Mouse (Mus musculus): ENCODE measurements around the gene Fbxo47.
"Not testable (repeated sequence)": the region's sequence is repeated elsewhere in the genome, so short reads cannot be mapped to it uniquely, and the experiment has no call there.

Gene Fbxo47

GRCm38 (mm10) chr11:97877341-97877740 lies 6.6 kb downstream of the Fbxo47 start:
- no peak for DNase-seq

DNA sequence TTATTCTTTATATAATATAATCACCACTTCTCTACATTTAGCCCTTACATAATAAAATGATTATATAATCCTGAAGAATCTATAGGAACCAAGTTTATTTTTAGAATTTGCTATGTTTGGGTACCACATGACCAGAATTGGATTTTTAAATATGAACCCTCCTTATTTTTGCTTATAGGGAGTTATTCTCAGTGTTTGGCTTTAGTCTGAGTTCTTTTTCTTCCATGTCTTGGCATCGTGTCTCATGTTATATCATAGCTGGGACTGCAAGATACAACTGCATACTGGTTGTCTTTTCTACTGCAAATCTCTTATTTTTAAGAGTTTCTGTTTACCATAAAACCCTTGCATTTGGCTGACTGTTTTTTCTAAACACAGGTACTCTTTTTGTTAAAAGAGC lies 9.6 kb downstream of the Fbxo47 start:
- no peak for DNase-seq

DNA sequence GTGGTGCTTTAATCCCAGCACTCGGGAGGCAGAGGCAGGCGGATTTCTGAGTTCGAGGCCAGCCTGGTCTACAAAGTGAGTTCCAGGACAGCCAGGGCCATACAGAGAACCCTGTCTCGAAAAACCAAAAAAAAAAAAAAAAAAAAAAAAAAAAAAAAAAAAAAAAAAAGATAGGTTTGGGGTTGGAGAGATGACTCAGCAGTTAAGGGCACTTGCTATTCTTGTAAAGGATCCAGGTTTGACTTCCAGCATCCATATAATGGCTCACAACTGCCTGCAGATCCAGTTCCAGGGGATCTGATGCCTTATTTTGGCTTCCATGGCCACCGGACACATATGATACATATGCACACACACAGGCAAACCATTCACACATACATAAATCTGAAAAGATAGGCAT lies 11.6 kb downstream of the Fbxo47 start:
- not testable (repeated sequence) for DNase-seq

- no peak for DNase-seq
Observed at GRCm38 (mm10) chr11:97867591-97867990, 16.4 kb downstream of the Fbxo47 start.

DNA sequence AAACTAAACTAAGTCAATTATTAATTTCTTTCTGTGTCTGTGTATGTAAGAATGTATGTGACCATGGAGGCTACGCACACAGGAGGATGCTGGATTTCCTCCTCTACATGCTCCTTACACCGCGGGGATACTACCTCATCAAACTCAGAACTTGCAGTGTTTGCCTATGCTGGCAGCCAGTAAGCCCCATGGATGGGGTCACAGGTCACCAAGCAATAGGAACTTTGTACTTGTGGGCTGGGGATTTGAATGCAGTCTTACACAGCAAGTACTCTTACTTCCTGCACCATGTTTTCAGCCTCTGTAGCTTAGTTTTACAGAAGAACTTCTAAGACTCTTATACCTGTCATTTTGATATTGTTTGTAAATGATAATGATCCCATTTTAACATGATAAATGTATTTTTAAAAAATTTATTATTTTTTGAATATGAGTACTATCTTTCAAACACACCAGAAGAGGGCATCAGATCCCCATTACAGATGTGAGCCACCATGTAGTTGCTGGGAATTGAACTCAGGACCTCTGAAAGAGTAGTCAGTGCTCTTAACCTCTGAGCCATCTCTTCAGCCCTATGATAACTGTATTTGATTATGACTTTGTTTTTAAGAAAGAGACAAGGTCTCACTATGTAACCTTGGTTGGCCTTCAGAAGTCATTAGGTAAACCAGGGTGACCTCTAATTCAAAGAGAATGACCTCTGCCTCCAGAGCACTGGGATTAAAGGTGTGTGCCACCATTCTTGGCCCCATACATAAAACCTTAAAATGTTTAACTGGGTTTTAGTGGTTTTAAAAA lies 17.7 kb downstream of the Fbxo47 start:
- no peak for DNase-seq

DNA sequence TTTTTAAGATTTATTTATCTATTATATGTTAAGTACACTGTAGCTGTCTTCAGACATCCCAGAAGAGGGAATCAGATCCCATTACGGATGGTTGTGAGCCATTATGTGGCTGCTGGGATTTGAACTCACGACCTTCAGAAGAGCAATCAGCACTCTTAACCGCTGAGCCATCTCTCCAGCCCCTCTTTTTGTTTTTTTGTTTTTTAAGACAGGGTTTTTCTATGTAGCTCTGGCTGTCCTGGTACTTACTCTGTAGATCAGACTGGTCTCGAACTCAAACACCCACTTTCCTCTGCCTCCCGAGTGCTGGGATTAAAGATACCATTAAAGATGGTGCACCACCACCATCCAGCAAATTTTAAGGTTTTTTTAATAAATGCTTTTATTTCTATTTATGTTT lies 18.5 kb downstream of the Fbxo47 start:
- DNase-seq: no peak

DNA sequence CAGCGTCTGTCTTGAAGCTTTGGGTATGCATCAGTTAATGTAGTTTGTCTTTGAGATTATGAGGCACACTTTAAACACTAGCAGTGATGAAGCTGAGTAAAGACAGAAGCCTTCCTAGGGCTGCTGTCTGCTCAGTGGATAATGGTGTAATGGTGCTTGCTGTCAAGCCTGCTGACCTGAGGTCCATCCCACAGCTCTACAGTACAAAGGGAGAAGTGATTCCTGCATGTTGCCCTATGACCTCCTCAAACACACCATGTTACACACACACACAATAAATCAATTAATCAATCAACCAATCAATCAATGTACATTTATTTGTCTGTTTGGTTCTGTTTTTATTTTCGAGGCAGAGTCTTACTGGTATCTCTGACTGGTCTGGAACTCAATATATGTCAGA lies 21.8 kb downstream of the Fbxo47 start:
- no peak for DNase-seq

DNA sequence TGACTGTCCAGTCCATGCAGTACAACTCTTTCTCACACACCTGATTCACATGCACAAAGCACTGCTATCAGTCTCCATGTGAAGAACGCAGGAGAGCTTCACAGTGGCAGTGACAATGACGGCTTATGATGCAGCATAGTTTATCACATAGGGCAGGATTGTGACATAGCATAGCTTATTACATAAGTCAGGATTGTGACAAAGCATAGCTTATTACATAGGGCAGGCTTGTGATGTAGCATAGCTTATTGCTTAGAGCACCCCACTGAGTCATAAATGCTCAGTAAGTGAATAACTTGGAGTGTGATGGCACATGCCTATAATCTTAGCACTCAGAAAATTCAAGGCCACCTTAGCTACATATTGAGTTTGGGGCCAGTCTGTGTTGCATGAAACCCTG lies 28.5 kb downstream of the Fbxo47 start:
- DNase-seq: no peak

GRCm38 (mm10) chr11:97851601-97852000 lies 32.4 kb downstream of the Fbxo47 start:
- DNase-seq: no peak

DNA sequence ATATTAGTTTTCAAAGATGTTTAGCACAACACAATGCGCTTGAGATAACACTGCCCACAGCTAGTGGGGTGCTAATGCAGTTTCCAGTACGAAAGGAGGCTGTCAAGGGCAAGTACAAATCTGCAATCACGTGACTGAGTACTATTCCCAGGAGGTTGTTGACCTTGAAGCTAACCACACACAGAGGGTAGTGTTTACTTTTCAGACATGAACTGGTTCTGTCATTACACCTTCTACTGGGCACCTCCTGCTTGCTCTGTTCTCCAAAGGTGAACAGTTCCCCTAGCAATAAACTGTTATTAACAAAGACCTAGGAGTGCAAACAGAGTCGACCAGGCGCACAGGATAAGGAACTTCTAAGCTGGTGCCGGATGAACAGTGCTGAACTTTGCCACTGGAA lies 33.6 kb downstream of the Fbxo47 start:
- DNase-seq: no peak

- no peak for DNase-seq
Observed at GRCm38 (mm10) chr11:97842001-97842400, 42.0 kb downstream of the Fbxo47 start.

- DNase-seq: peak; percentile 74
Observed at GRCm38 (mm10) chr11:97840991-97841661, 42.8 kb downstream of the Fbxo47 start.

- DNase-seq: peak; percentile 61
Observed at GRCm38 (mm10) chr11:97840539-97840954, 43.4 kb downstream of the Fbxo47 start, which contains the start of gene B230217C12Rik. B230217C12Rik (plus strand) TSS chr11:97840780.

- DNase-seq: no peak
Observed at GRCm38 (mm10) chr11:97840135-97840490, 43.8 kb downstream of the Fbxo47 start.

GRCm38 (mm10) chr11:97839441-97840134 lies 44.4 kb downstream of the Fbxo47 start:
- no peak for DNase-seq

DNA sequence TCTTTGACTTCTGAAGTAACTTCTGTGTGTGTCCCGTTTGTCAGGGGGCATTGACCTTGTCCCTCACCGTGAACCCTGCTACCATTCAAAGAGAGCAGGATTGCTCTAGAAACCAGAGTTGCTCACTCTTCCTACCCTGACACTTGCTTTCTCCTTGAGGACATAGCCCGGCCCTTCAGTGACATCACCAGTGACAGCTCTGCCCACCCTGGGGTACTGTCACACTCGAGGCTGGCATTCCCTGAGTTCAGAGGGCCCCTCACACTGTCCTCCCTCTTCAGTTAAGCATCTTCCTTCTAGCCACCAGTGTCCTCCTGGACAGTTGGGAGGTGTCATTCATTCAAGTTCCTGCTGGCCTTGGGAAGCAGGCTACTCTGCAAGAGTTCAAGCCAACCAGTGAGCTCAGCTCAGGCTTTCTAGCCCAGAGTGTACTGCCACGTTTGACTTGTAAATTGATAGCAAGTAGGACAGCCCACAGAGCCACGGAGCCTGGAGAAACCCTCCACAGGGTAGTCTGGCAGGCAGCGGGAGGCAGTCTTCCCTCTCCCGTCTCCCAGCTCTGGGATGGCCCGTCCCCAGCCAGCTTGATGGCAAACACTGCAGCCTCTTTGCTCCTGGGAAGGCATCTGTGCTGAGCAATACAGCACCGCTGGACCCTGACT lies 45.0 kb downstream of the Fbxo47 start:
- DNase-seq: no peak

- no peak for DNase-seq
Observed at GRCm38 (mm10) chr11:97837641-97838149, 46.3 kb downstream of the Fbxo47 start.

DNA sequence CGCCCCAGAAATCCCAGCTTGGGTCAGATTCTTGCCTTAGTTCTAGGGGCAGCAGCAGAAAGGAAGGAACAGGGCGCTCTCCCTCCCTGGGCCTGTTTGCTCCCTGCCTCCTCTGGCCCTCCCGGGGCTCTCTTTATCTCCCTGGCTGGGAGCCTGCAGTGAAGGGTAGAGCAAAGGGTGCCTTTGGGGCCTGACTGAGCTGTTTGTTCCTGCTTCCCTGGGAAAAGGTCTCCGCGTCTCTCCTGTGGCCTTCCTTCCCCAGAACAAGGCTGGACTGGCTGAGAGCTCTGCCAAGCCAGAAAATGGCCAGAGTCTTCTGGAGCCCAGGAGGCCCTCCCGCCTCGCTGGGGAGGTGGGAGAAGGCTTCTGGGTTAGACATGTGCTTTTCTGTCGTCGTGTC lies 46.9 kb downstream of the Fbxo47 start:
- DNase-seq: not testable (repeated sequence)

DNA sequence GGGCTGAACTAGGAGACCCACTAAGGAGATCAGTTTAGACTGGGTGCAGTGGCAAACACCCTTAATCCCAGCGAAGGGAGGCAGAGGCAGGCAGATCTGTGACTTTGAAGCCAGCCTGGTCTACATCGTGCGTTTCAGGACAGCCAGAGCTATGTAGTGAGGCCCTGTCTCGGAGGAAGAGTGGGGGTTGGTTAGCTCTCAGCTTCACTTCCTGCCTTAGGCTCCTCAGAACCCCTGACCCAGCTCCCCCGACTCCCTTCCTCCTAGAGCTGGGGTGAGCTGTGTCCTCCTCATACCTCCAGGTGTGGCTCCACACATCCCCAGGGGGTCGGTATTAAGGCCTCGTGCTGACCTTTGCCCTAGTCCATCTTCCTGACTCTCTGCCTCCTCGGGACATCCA lies 47.4 kb downstream of the Fbxo47 start:
- no peak for DNase-seq

- DNase-seq: peak; percentile 3
Observed at GRCm38 (mm10) chr11:97833352-97833751, 50.6 kb downstream of the Fbxo47 start.

GRCm38 (mm10) chr11:97832001-97832400 lies 52.0 kb downstream of the Fbxo47 start:
- no peak for DNase-seq

GRCm38 (mm10) chr11:97830501-97830900 lies 53.5 kb downstream of the Fbxo47 start:
- DNase-seq: no peak

- no peak for DNase-seq
Observed at GRCm38 (mm10) chr11:97829913-97830476, 54.0 kb downstream of the Fbxo47 start.
